Mouse (Mus musculus): ENCODE results near the gene Tgoln1. TPM values are rescaled to one million over a fixed set of nuclear protein-coding genes. Genes with fewer than 3 reads are reported as not detected.

The Tgoln1 gene
- polyA plus RNA-seq, 1 experiment = 50.0 TPM

DNA sequence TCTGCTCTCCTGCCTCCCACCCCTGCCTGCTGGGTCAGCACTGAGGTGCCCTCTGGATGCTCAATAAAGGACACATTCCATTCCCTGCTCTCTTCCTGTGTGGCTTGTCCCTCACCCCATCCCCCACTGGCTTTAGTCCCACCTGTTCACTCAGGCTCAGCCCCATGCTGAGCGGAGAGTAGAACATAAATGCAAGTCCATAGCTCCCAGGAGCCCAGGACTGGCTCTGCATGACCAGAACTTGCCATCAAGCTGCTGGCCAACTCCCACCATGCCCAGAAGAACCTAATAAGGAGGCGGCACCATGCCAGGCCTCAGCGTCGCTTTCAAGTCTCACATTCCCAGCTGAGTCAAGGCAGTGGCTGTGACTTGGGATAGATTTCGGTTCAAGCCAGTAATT lies 53.9 kb downstream of the Tgoln1 start:
- H3K4me1 ChIP-seq (ENCODE audit: control insufficient read depth, insufficient read depth, low read length) = no peaks in the 10 kb centered on the region
- no peak overlapping the region for H3K4me3 ChIP-seq (ENCODE audit: insufficient read depth, low read length)
- H3K27ac ChIP-seq (ENCODE audit: insufficient read depth, low read length) = no peak overlapping the region
- TF ChIP-seq CTCF (IDR thresholded peaks at IDR 0.05; ENCODE audit: borderline replicate concordance, insufficient read depth, low read length) = no peak

- H3K4me1 ChIP-seq (ENCODE audit: control insufficient read depth, insufficient read depth, low read length) = no peaks in the 10 kb centered on the region
- H3K27ac ChIP-seq (ENCODE audit: insufficient read depth, low read length) = no peak overlapping the region
- H3K4me3 ChIP-seq (ENCODE audit: insufficient read depth, low read length) = no peak overlapping the region
- TF ChIP-seq CTCF (IDR thresholded peaks at IDR 0.05; ENCODE audit: borderline replicate concordance, insufficient read depth, low read length) = no peak
- no peak for TF ChIP-seq POLR2A (IDR thresholded peaks at IDR 0.05; ENCODE audit: low read depth, low read length)
These were observed 54.3 kb downstream of the Tgoln1 start for GRCm38 (mm10) chr6:72562486-72562885.

- no peaks in the 10 kb centered on the region for H3K4me1 ChIP-seq (ENCODE audit: control insufficient read depth, insufficient read depth, low read length)
- H3K27ac ChIP-seq (ENCODE audit: insufficient read depth, low read length) = no peak overlapping the region
- TF ChIP-seq POLR2A (IDR thresholded peaks at IDR 0.05; ENCODE audit: low read depth, low read length) (no peak), CTCF (IDR thresholded peaks at IDR 0.05; ENCODE audit: borderline replicate concordance, insufficient read depth, low read length) (no peak)
- no peak overlapping the region for H3K4me3 ChIP-seq (ENCODE audit: insufficient read depth, low read length)
These were observed 56.0 kb downstream of the Tgoln1 start for GRCm38 (mm10) chr6:72560801-72561200.

Other genes with a start within 250 kb of the Tgoln1 start
- 20.1 and 23.5 TPM in 2 replicates for gene Vamp5, start 236.5 kb downstream of the Tgoln1 start, polyA plus RNA-seq (2011; ENCODE audit: insufficient read length, low read depth, missing spikeins)
- gene Vamp8, start 226.3 kb downstream of the Tgoln1 start, polyA plus RNA-seq (2011; ENCODE audit: insufficient read length, low read depth, missing spikeins) = 89.7 and 108 TPM in 2 replicates
- gene Ggcx, start 202.7 kb downstream of the Tgoln1 start, polyA plus RNA-seq (2011; ENCODE audit: insufficient read length, low read depth, missing spikeins) = 60.6 and 67.0 TPM in 2 replicates
- 215 and 258 TPM in 2 replicates for gene Mat2a, start 177.4 kb downstream of the Tgoln1 start, polyA plus RNA-seq (2011; ENCODE audit: insufficient read length, low read depth, missing spikeins)
- 1.8 and 1.9 TPM in 2 replicates for gene Sh2d6, start 95.3 kb downstream of the Tgoln1 start, polyA plus RNA-seq (2011; ENCODE audit: insufficient read length, low read depth, missing spikeins)
- gene Capg, start 72.6 kb downstream of the Tgoln1 start, polyA plus RNA-seq (2011; ENCODE audit: insufficient read length, low read depth, missing spikeins) = 95.7 and 182 TPM in 2 replicates
- 8.1 and 8.8 TPM in 2 replicates for gene Elmod3, start 18.6 kb downstream of the Tgoln1 start, polyA plus RNA-seq (2011; ENCODE audit: insufficient read length, low read depth, missing spikeins)
- 11.0 and 12.3 TPM in 2 replicates for gene Retsat, start 18.5 kb downstream of the Tgoln1 start, polyA plus RNA-seq (2011; ENCODE audit: insufficient read length, low read depth, missing spikeins)
- 34.0 and 54.0 TPM in 2 replicates for gene Tcf7l1, start 172.3 kb upstream of the Tgoln1 start, polyA plus RNA-seq (2011; ENCODE audit: insufficient read length, low read depth, missing spikeins)